Mouse (Mus musculus) heart, embryonic 11.5 days (tissue): ENCODE results near the gene Nxnl1. TPM values are rescaled to one million over a fixed set of nuclear protein-coding genes. Genes with fewer than 3 reads are reported as not detected.
"Not testable (repeated sequence)": the region's sequence is repeated elsewhere in the genome, so short reads cannot be mapped to it uniquely, and the experiment has no call there.

ENCODE experiments used
- ATAC-seq: fragments of 200-750 bp; cut with Nextera tagmentation; replicated peaks from 2 replicates; pipeline ENCODE4 v1.8.0; 2017; ENCODE audit warnings: moderate library complexity; ENCODE audit not compliant: insufficient number of reproducible peaks, low FRiP score, low TSS enrichment
- H3K27ac ChIP-seq: fragments of 300-500 bp; sonication (generic); 2 replicates; pipeline ENCODE4 v1.5.1; 2014; ENCODE audit warnings: mild to moderate bottlenecking, low read depth, low read length
- H3K27me3 ChIP-seq: fragments of 300-500 bp; sonication (generic); 2 replicates; pipeline ENCODE4 v1.6.1; 2014; ENCODE audit warnings: mild to moderate bottlenecking, low read length, mixed read lengths; ENCODE audit not compliant: control insufficient read depth, insufficient read depth
- H3K36me3 ChIP-seq: fragments of 300-500 bp; sonication (generic); 2 replicates; pipeline ENCODE4 v1.6.1; 2014; ENCODE audit warnings: mild to moderate bottlenecking, low read length, moderate library complexity, mixed read lengths; ENCODE audit not compliant: control insufficient read depth, insufficient read depth
- H3K4me1 ChIP-seq: fragments of 300-500 bp; sonication (generic); 2 replicates; pipeline ENCODE4 v1.6.1; 2014; ENCODE audit warnings: low read length; ENCODE audit not compliant: control insufficient read depth, insufficient read depth
- H3K4me2 ChIP-seq: fragments of 300-500 bp; sonication (generic); 2 replicates; pipeline ENCODE4 v1.6.1; 2014; ENCODE audit warnings: mild to moderate bottlenecking, moderate library complexity
- H3K4me3 ChIP-seq: fragments of 300-500 bp; sonication (generic); 2 replicates; pipeline ENCODE4 v1.5.1; 2014; ENCODE audit warnings: low read depth, low read length
- H3K9ac ChIP-seq: fragments of 300-500 bp; sonication (generic); 2 replicates; pipeline ENCODE4 v1.6.1; 2014; ENCODE audit warnings: mild to moderate bottlenecking, low read depth, low read length, moderate library complexity
- H3K9me3 ChIP-seq: fragments of 300-500 bp; sonication (generic); replicated peaks from 2 replicates; pipeline ENCODE4 v1.6.1; 2016; ENCODE audit warnings: low read length; ENCODE audit not compliant: control insufficient read depth
- WGBS: fragments of 180-500 bp; shearing (Covaris S2); extraction: QIAGEN DNeasy Blood & Tissue Kit; methylation state at CpG from one replicate; pipeline ENCODE4 v1.1.7; 2014; ENCODE audit not compliant: insufficient replicate concordance; 5-methylcytosine and 5-hydroxymethylcytosine counted together
- polyA plus RNA-seq: library from polyadenylated mRNA; unstranded; fragments of >200 nt; fragmentation: Nextera tagmentation; extraction: Ambion mirVana; gene quantifications from 2 replicates; pipeline ENCODE4 v1.2.1, GENCODE M21; 2014

The Nxnl1 gene
- polyA plus RNA-seq, 1 experiment from 2014 or later = not detected

- ATAC-seq = no peak
- 7% methylated on average over 46 of the region's 46 CpGs for WGBS
- H3K4me3 ChIP-seq = peak within 1 kb of the TSS; percentile 20
- H3K27ac ChIP-seq = peak within 1 kb of the TSS; percentile 75
- H3K9ac ChIP-seq = peak within 1 kb of the TSS; percentile 2; the same call in 1 of the 2 replicates
- peak within 1 kb of the TSS; percentile 55 for H3K4me2 ChIP-seq
- H3K9me3 ChIP-seq = no peaks in the 10 kb centered on the region
- H3K27me3 ChIP-seq = peaks cover 12% of the 10 kb centered on the region
- H3K4me1 ChIP-seq = peaks cover 22% of the 10 kb centered on the region
- H3K36me3 ChIP-seq = no peaks in the 10 kb centered on the region
Measured at GRCm38 (mm10) chr8:71525226-71526050, 41.0 kb downstream of the Nxnl1 start, which contains the start of gene Ccdc194. Gene Ccdc194 (minus strand): TSS chr8:71525711.

- H3K4me1 ChIP-seq = peaks cover 14% of the 10 kb centered on the region
- 6% methylated on average over 17 of the region's 17 CpGs for WGBS
- H3K27me3 ChIP-seq = peaks cover 12% of the 10 kb centered on the region
- peak; percentile 68; the same call in 1 of the 2 replicates for ATAC-seq
- H3K9me3 ChIP-seq = no peaks in the 10 kb centered on the region
- no peak overlapping the region for H3K4me3 ChIP-seq
- no peak overlapping the region for H3K27ac ChIP-seq
- peak overlapping the region; percentile 24 for H3K4me2 ChIP-seq
- no peak overlapping the region for H3K9ac ChIP-seq
- H3K36me3 ChIP-seq = no peaks in the 10 kb centered on the region
Measured at GRCm38 (mm10) chr8:71521634-71522033, 44.8 kb downstream of the Nxnl1 start.

GRCm38 (mm10) chr8:71519037-71519825 is 47.2 kb downstream of the Nxnl1 start:
- not testable (repeated sequence) for H3K4me3 ChIP-seq, H3K27ac ChIP-seq, H3K27me3 ChIP-seq, H3K4me2 ChIP-seq, H3K9me3 ChIP-seq, H3K9ac ChIP-seq, H3K36me3 ChIP-seq, H3K4me1 ChIP-seq, ATAC-seq
- WGBS = 32% methylated on average over 9 of the region's 10 CpGs

GRCm38 (mm10) chr8:71516786-71517185 is 49.6 kb downstream of the Nxnl1 start:
- no peak overlapping the region for H3K4me3 ChIP-seq
- H3K27me3 ChIP-seq = peaks cover under 1% of the 10 kb centered on the region; the same call in 1 of the 2 replicates
- WGBS = 18% methylated on average over 6 of the region's 6 CpGs
- no peak overlapping the region for H3K9ac ChIP-seq
- H3K36me3 ChIP-seq = no peaks in the 10 kb centered on the region
- H3K4me1 ChIP-seq = peaks cover 4% of the 10 kb centered on the region
- no peak for ATAC-seq
- H3K4me2 ChIP-seq = no peak overlapping the region
- no peak overlapping the region for H3K27ac ChIP-seq
- H3K9me3 ChIP-seq = no peaks in the 10 kb centered on the region

DNA sequence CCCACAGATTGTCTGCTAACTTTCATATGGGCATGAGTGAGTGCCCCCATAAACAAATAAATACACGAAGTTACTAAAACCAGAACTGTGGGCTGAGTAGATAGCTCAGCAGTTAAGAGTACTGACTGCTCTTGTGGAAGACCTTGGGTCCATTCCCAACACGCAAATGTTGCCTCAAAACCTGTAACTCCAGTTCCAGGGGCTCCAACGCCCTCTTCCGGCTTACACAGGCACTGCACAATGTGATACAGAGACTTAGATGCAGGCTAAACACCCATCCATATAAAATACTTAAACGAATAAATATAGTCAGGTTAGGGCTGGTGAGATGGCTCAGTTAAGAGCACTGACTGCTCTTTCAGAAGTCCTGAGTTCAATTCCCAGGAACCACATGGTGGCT is 51.4 kb downstream of the Nxnl1 start:
- H3K9ac ChIP-seq = no peak overlapping the region
- H3K27ac ChIP-seq = no peak overlapping the region
- WGBS = 58% methylated on average over 5 of the region's 5 CpGs
- no peaks in the 10 kb centered on the region for H3K9me3 ChIP-seq
- H3K4me3 ChIP-seq = no peak overlapping the region
- ATAC-seq = no peak
- H3K4me1 ChIP-seq = peaks cover 4% of the 10 kb centered on the region; the same call in 1 of the 2 replicates
- H3K27me3 ChIP-seq = peaks cover 6% of the 10 kb centered on the region; the same call in 1 of the 2 replicates
- no peak overlapping the region for H3K4me2 ChIP-seq
- no peaks in the 10 kb centered on the region for H3K36me3 ChIP-seq

DNA sequence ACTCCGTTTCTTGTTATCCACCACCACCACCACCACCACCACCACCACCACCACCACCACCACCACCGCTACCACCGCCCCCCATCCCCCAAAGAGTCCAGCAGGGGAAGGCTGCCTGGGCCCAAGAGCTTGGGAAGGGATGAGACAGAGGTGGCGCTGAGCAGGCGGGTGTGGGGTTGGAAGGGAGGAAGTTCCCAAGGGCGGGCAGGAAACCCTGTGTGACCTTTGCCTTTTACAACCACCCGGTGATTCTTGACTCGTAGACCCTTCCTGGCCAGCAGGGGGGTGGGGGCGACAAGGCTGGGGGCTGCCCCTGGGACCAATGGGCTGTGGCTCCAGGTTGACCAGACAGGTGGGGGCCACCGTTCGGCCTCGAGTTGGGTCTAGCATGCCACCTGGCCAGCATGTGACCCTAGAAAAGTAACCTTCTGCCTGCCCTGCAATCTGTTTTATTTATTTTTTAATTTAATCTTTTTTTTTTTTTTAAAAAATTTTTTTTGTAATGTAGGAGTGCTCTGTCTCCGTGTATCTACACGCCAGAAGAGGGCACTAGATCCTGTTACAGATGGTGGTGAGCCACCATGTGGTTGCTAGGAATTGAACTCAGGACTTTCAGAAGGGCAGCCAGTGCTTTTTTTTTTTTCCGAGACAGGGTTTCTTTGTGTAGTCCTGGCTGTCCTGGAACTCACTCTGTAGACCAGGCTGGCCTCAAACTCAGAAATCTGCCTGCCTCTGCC is 53.2 kb downstream of the Nxnl1 start:
- Histone ChIP-seq H3K27me3 (peaks cover 16% of the 10 kb centered on the region), H3K4me2 (no peak overlapping the region), H3K4me3 (no peak overlapping the region), H3K4me1 (peaks cover 4% of the 10 kb centered on the region), H3K9me3 (no peaks in the 10 kb centered on the region), H3K36me3 (no peaks in the 10 kb centered on the region), H3K27ac (no peak overlapping the region), H3K9ac (no peak overlapping the region)
- WGBS = 62% methylated on average over 15 of the region's 15 CpGs
- ATAC-seq = no peak

- WGBS = 25% methylated on average over 14 of the region's 14 CpGs
- ATAC-seq = peak; percentile 65
- H3K4me2 ChIP-seq = peak within 1 kb of the TSS; percentile 49
Measured at GRCm38 (mm10) chr8:71511644-71512043, 54.8 kb downstream of the Nxnl1 start, which contains the start of gene Plvap. Gene Plvap (minus strand): TSS chr8:71511752.

More at GRCm38 (mm10) chr8:71511644-71512043, 54.8 kb downstream of the Nxnl1 start, which contains the start of gene Plvap:
- Histone ChIP-seq H3K9me3 (no peaks in the 10 kb centered on the region), H3K4me3 (peak within 1 kb of the TSS; percentile 39), H3K4me1 (peaks cover 9% of the 10 kb centered on the region), H3K27me3 (peaks cover 32% of the 10 kb centered on the region), H3K9ac (peak within 1 kb of the TSS; percentile 8; the same call in 1 of the 2 replicates), H3K36me3 (no peaks in the 10 kb centered on the region), H3K27ac (peak within 1 kb of the TSS; percentile 67)
